Mouse (Mus musculus): ENCODE results near the gene Jaml.
"Not testable (repeated sequence)": the region's sequence is repeated elsewhere in the genome, so short reads cannot be mapped to it uniquely, and the experiment has no call there.

Jaml gene

GRCm38 (mm10) chr9:45079011-45079410, at the start of gene Jaml:
Gene Jaml, plus strand, starts transcription at chr9:45079183.
- no peak for DNase-seq (ENCODE audit: low read depth, low spot score)

DNA sequence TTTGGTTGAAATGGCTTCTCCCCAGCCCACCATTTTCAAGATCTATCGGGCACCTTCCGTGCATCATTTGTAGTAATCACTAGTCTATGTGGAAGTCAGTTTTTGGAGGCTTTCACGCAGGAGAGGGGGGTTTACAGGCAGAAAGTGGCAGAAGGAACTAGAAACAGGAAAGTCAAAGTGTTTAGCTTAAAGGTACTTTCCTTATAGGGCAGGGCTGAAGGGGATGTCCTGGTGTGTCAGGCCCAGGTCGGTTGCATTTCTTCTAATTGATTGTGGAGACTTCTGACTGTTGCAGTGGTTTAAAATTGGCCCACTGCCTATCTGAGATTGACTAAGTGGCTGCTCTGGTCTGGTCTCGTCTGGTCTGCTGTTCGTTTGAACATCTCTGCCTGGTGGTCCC, 48.6 kb upstream of the Jaml start:
- DNase-seq (ENCODE audit: low read depth, low spot score), result no peak

DNA sequence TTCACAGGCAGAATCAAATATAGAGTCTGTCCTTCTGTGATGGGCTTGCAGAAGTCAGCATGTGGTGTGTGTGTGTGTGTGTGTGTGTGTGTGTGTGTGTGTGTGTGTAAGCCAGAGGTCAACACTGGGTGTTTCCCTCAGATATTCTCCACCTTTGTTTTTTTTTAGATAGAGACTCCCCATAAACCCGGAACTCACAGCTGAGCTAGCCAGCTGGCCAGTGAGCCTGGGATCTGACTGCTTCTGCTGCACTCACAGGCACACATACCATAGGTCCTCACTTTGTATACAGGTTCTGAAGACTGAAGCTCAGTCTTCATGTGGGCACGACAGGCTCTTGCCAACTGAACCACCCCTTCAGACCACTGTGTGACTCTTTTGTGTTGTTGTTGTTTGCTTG, 46.7 kb upstream of the Jaml start:
- DNase-seq (ENCODE audit: low read depth, low spot score), result no peak

- no peak for DNase-seq (ENCODE audit: low read depth, low spot score)
Measured at GRCm38 (mm10) chr9:45034526-45034925, 44.5 kb upstream of the Jaml start.

- DNase-seq (ENCODE audit: low read depth, low spot score), result not testable (repeated sequence)
Measured at GRCm38 (mm10) chr9:45037803-45038202, 41.2 kb upstream of the Jaml start.

DNA sequence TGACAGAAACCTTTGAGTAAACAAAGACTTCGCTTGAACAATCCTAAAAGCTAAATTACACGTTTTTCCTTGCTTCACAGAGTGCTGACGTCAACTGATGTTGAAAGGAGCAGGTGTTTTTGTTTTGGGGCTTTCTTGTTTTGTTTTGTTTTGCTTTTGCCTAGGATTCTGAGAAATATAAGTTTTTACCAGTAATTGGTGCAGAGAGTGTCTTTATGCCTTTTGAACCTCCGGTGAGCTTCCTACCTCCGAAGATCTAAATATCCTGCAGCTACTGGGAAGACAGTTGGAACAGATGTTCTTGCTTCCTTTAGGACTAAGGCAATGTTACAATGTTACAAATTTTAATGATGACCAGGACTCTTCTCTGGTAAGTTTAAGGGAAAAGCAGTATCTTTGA, 39.5 kb upstream of the Jaml start, which contains the start of gene Mpzl2:
Gene Mpzl2 (plus strand): TSS at position 301 of the 400 bp plus-strand sequence.
- DNase-seq (ENCODE audit: low read depth, low spot score), result no peak

GRCm38 (mm10) chr9:45040066-45040845, 38.7 kb upstream of the Jaml start:
- DNase-seq (ENCODE audit: low read depth, low spot score), result no peak

GRCm38 (mm10) chr9:45041131-45041838, 37.7 kb upstream of the Jaml start:
- DNase-seq (ENCODE audit: low read depth, low spot score), result no peak

- DNase-seq (ENCODE audit: low read depth, low spot score), result no peak
Measured at GRCm38 (mm10) chr9:45042056-45042720, 36.8 kb upstream of the Jaml start.

DNA sequence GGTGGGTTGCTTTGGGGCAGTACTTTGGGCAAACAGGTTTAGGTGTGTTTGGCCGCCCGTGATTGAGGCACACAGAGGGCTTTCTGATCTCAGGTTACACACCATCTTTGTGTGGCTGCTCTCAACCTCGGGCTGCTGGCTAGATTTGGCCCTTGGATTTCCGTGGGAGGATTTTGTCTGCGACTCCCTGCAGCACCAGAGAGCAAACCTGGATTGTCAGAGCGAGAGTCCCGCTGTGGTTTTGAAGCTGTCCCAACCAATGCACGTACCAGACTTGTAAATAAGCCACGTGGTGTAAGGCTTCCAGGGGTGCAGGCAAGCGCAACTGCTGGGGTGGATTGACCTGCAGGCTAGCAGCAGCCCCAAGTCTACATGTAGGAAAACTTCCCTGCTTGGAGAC, 36.0 kb upstream of the Jaml start:
- DNase-seq (ENCODE audit: low read depth, low spot score), result no peak

GRCm38 (mm10) chr9:45046973-45047372, 32.0 kb upstream of the Jaml start:
- no peak for DNase-seq (ENCODE audit: low read depth, low spot score)

- DNase-seq (ENCODE audit: low read depth, low spot score), result no peak
Measured at GRCm38 (mm10) chr9:45048511-45048910, 30.5 kb upstream of the Jaml start.

GRCm38 (mm10) chr9:45049731-45050130, 29.3 kb upstream of the Jaml start:
- no peak for DNase-seq (ENCODE audit: low read depth, low spot score)

- DNase-seq (ENCODE audit: low read depth, low spot score), result no peak
Measured at GRCm38 (mm10) chr9:45050301-45050700, 28.7 kb upstream of the Jaml start.

- DNase-seq (ENCODE audit: low read depth, low spot score), result peak; percentile 93
Measured at GRCm38 (mm10) chr9:45055082-45055713, 23.8 kb upstream of the Jaml start, which contains the start of gene Mpzl3. Gene Mpzl3, plus strand, starts transcription at chr9:45055186.

GRCm38 (mm10) chr9:45058304-45058940, 20.6 kb upstream of the Jaml start:
- DNase-seq (ENCODE audit: low read depth, low spot score), result no peak

- no peak for DNase-seq (ENCODE audit: low read depth, low spot score)
Measured at GRCm38 (mm10) chr9:45060151-45060550, 18.8 kb upstream of the Jaml start.

GRCm38 (mm10) chr9:45062677-45063076, 16.3 kb upstream of the Jaml start:
- no peak for DNase-seq (ENCODE audit: low read depth, low spot score)

GRCm38 (mm10) chr9:45064421-45064820, 14.6 kb upstream of the Jaml start:
- no peak for DNase-seq (ENCODE audit: low read depth, low spot score)

- no peak for DNase-seq (ENCODE audit: low read depth, low spot score)
Measured at GRCm38 (mm10) chr9:45066735-45067134, 12.2 kb upstream of the Jaml start.

- no peak for DNase-seq (ENCODE audit: low read depth, low spot score)
Measured at GRCm38 (mm10) chr9:45071800-45072199, 7.2 kb upstream of the Jaml start.

All from retina, adult 2 months (tissue).